Mouse (Mus musculus) heart, postnatal 0 days (tissue): ENCODE data around the gene Angptl6.

Experiments used
- CTCF ChIP-seq: IDR thresholded peaks from 2 replicates; pipeline ENCODE4 v1.5.1; 2016; ENCODE audit warnings: antibody characterized with exemption, control low read depth, low read depth
- EP300 ChIP-seq: IDR thresholded peaks from 2 replicates; pipeline ENCODE4 v1.6.1; 2016; ENCODE audit warnings: antibody characterized with exemption, low read depth

DNA sequence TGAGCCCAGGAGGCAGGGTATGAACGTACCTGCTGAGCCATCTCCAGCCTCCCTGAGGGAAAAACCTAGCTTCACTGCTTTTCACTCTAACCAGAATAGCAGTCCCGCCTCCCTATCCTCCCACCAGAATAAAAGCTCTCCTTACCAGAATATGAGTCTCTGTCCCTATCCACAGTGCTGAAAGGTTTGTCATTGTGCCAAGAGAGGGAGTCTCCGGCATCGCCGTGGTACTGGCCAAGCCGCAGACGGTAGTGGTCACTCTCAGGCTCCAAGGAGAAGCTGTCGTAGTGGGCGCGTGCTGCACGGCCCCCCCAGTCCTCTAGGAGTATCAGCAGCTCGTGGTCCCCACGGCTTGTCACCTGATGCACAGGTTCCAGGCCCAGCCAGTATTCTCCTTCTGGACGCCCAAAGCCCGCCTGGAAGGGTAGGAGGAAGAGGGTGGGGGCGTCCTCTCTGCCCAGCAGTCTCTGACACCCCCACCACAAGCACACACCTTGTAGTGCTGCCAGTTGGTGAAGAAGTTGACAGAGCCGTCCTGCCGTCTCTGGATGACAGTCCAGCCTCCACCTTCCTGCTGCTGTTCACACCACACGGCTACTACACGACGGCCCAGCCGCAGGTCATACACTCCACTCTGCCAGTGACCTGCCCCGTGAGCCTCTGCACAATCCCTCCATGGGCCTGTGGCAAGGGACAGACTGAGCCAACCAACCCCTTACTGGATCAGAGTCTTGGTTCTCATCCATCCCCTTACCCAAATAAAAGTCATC lies 4.3 kb downstream of the Angptl6 start:
- TF ChIP-seq CTCF (no peak), EP300 (no peak)
